Mouse (Mus musculus) G1E (cell line): ENCODE data around the gene Stat5b. TPM values are rescaled to one million over a fixed set of nuclear protein-coding genes. Genes with fewer than 3 reads are reported as not detected.
"Not testable (repeated sequence)": the region's sequence is repeated elsewhere in the genome, so short reads cannot be mapped to it uniquely, and the experiment has no call there.

Source experiments
- ATAC-seq: 2 replicates; pipeline ENCODE4 v1.8.0; 2016; ENCODE audit warnings: mild to moderate bottlenecking; ENCODE audit not compliant: insufficient number of reproducible peaks, poor library complexity, low FRiP score, severe bottlenecking; ENCODE audit errors: extremely low read depth
- DNase-seq: peaks from one replicate; pipeline ENCODE4 v3.0.0; 2012; ENCODE audit warnings: low spot score
- H3K27me3 ChIP-seq: 2 replicates; pipeline ENCODE4 v1.6.1; 2012; ENCODE audit warnings: mild to moderate bottlenecking, low read length, inconsistent platforms; ENCODE audit not compliant: insufficient read depth
- H3K36me3 ChIP-seq: replicated peaks from 2 replicates; pipeline ENCODE3; 2012; ENCODE audit warnings: mild to moderate bottlenecking, inconsistent platforms
- H3K4me1 ChIP-seq: 2 replicates; pipeline ENCODE4 v1.6.1; 2012; ENCODE audit warnings: low read depth, low read length, inconsistent platforms, mixed read lengths; ENCODE audit not compliant: insufficient read depth
- H3K4me3 ChIP-seq: 2 replicates; pipeline ENCODE4 v1.5.1; 2012; ENCODE audit warnings: low read depth, mild to moderate bottlenecking, inconsistent platforms, low read length, moderate library complexity, mixed read lengths
- H3K9me3 ChIP-seq: replicated peaks from 2 replicates; pipeline ENCODE4 v1.6.1; 2012; ENCODE audit warnings: inconsistent platforms
- CTCF ChIP-seq: IDR thresholded peaks from 2 replicates; pipeline ENCODE4 v1.5.1; 2012; ENCODE audit warnings: low read depth, low read length, inconsistent platforms, mixed read lengths
- GATA1 ChIP-seq: IDR thresholded peaks from 2 replicates; pipeline ENCODE4 v1.6.1; 2012; ENCODE audit warnings: borderline replicate concordance, low read length, inconsistent platforms, mixed read lengths
- GATA2 ChIP-seq: IDR thresholded peaks from 2 replicates; pipeline ENCODE4 v1.6.1; 2012; ENCODE audit warnings: low read depth, low read length, inconsistent platforms, borderline replicate concordance
- POLR2AphosphoS5 ChIP-seq: IDR thresholded peaks from 2 replicates; pipeline ENCODE4 v1.6.1; 2012; ENCODE audit warnings: low read depth, low read length, inconsistent platforms; ENCODE audit not compliant: insufficient replicate concordance
- TAL1 ChIP-seq: conservative IDR thresholded peaks from 2 replicates; pipeline ENCODE4 v1.6.1; 2012; ENCODE audit warnings: low read depth, low read length, inconsistent platforms, mixed read lengths
- polyA plus RNA-seq: library from polyadenylated mRNA; stranded (reverse); fragments of >175 nt; gene quantifications from 2 replicates; pipeline ENCODE4 v1.2.3, GENCODE M21; 2012
- total RNA-seq, 2 experiments: library from RNA; stranded (forward) in 1 of 2; stranded (reverse) in 1 of 2; fragments of 200-1000 nt in 1 of 2; fragments of >200 nt in 1 of 2; fragmentation: Nextera tagmentation in 1 of 2; gene quantifications; 2 replicates each; pipeline ENCODE4 v1.2.3; 2014 to 2017

Stat5b gene
- total and polyA plus RNA-seq, 3 experiments, result 55.9 to 93.0 (median 73.5) TPM

DNA sequence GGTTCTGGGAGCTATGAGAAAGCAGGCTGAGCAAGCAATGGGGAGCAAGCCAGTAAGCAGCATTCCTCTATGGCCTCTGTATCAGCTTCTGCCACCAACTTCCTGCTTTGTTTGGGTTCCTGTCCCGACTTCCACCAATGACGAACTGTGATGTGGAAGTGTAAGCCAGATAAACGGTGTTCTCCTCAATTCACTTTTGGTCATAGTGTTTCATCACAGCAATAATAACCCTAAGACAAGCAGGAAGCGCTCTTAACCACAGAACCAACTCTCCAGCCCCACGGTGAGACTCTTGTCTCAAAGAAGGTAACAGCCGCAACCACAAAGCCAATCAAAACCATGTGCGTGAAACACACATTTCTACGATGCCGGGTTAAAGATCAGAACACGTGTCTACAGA lies 46.1 kb downstream of the Stat5b start:
- Histone ChIP-seq H3K27me3 (no peaks in the 10 kb centered on the region), H3K36me3 (peaks cover 97% of the 10 kb centered on the region), H3K9me3 (no peaks in the 10 kb centered on the region; the same call in 1 of the 2 replicates), H3K4me1 (peaks cover 5% of the 10 kb centered on the region; the same call in 1 of the 2 replicates), H3K4me3 (no peak overlapping the region)
- DNase-seq, result no peak
- ATAC-seq, result no peak
- no peak for TF ChIP-seq CTCF
- no peak for TF ChIP-seq GATA2
- TF ChIP-seq POLR2AphosphoS5, result no peak
- no peak for TF ChIP-seq TAL1

DNA sequence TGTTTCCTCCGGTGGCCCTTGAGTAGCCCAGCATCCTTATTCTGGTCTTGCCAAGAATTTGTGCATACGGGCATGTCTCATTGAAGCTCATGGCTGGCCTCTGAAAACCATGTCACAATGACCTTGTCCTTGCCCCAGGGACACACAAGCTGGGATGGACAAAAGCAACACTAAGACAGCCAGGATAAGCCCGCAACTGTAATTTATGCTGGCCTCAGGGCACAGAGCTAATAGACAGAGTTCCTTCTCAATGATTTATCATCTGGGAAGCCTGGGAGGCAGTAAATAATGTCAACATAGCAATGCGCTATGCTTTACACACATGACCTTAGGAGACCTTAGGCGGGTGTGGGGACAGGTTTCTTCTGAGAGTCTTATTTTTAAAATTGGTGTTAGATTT lies 51.1 kb downstream of the Stat5b start:
- no peaks in the 10 kb centered on the region; the same call in 1 of the 2 replicates for H3K9me3 ChIP-seq
- DNase-seq, result no peak
- no peak overlapping the region for H3K4me3 ChIP-seq
- no peak for ATAC-seq
- 0 out of 2 replicates have a peak, but pooled peaks cover 2% of the 10 kb centered on the region for H3K4me1 ChIP-seq
- TF ChIP-seq TAL1, result no peak
- no peak for TF ChIP-seq GATA2
- TF ChIP-seq CTCF, result no peak
- no peak for TF ChIP-seq GATA1
- TF ChIP-seq POLR2AphosphoS5, result no peak
- H3K36me3 ChIP-seq, result peaks cover 88% of the 10 kb centered on the region
- H3K27me3 ChIP-seq, result no peaks in the 10 kb centered on the region

DNA sequence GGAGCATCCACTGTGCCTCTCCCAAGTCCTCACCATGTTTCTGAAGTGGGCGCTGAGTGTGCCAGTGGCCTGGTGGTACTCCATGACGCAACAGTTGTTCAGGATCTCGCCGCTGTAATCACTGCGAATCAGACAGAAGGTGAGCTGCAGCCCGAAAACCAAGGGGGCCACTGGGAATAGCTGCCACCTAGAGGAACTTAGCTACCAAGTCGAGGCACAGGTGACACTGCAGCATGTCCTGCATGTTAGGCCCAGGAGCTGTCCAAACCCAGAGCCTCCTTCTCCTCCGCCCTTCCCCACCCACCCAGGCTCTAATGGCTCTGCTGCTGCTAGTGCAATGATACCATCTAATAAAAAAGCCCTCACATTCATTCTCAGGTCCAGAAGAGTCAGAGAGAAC lies 53.9 kb downstream of the Stat5b start:
- Histone ChIP-seq H3K27me3 (no peaks in the 10 kb centered on the region), H3K4me1 (no peaks in the 10 kb centered on the region), H3K9me3 (no peaks in the 10 kb centered on the region), H3K4me3 (no peak overlapping the region), H3K36me3 (peaks cover 88% of the 10 kb centered on the region)
- DNase-seq (no peak), ATAC-seq (no peak)
- TF ChIP-seq GATA2 (no peak), TAL1 (no peak), CTCF (no peak), GATA1 (no peak), POLR2AphosphoS5 (no peak)

DNA sequence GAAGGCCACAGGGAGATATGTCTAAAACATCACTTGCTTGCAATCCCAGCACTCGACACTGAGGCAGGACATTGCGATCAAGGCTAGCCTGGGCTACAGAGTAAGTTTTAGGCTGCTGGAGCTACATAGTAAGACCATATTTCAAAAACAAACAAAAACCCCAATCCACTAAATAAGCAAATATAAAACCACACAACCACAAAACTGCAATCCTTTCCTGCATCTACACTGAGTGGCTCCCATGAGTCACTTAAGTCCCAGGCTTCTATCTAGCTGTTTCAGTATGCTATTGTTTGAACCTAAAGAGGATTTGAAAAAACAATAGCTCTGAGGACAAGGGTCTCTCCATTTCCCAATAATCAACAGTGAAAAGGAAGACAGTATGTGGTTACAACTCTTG lies 55.1 kb downstream of the Stat5b start:
- peaks cover 89% of the 10 kb centered on the region for H3K36me3 ChIP-seq
- ATAC-seq, result no peak

DNA sequence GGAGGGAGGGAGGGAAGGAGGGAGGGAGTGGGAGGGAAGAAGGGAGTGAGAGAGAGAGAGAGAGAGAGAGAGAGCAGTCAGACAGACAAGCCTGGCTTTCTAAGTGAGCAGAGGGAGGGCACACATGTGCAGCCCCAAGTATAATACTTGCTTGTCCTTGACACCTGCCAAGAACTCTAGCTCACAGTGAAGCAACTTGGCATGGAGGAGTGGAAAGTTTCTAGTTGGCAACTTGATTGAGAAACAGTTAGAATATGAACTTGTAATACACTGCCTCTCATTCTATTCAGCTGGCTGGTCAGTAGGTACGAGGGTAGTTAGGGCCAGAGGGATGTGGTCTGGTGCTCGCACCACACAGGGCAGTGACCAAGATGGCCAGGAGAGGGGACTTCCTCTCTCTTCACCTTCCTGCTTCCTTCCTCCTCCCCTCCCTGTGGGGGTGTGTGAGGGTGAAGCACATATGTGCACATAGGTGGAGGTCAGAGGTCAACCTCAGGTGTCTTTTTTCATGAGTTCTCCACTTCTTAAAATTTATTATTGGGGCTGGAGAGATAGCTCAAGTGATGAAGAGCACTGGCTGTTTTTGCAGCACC lies 59.0 kb downstream of the Stat5b start:
- Histone ChIP-seq H3K4me1 (no peaks in the 10 kb centered on the region), H3K36me3 (peaks cover 96% of the 10 kb centered on the region), H3K27me3 (no peaks in the 10 kb centered on the region), H3K9me3 (no peaks in the 10 kb centered on the region), H3K4me3 (no peak overlapping the region)
- DNase-seq (no peak), ATAC-seq (no peak)
- no peak for TF ChIP-seq GATA1
- no peak for TF ChIP-seq POLR2AphosphoS5
- no peak for TF ChIP-seq CTCF

More for the DNA sequence above, 55.1 kb downstream of the Stat5b start:
- TF ChIP-seq POLR2AphosphoS5 (no peak), TAL1 (no peak), GATA1 (no peak), GATA2 (no peak), CTCF (no peak)
- no peak for DNase-seq
- Histone ChIP-seq H3K9me3 (no peaks in the 10 kb centered on the region), H3K4me1 (no peaks in the 10 kb centered on the region), H3K4me3 (no peak overlapping the region), H3K27me3 (no peaks in the 10 kb centered on the region)

DNA sequence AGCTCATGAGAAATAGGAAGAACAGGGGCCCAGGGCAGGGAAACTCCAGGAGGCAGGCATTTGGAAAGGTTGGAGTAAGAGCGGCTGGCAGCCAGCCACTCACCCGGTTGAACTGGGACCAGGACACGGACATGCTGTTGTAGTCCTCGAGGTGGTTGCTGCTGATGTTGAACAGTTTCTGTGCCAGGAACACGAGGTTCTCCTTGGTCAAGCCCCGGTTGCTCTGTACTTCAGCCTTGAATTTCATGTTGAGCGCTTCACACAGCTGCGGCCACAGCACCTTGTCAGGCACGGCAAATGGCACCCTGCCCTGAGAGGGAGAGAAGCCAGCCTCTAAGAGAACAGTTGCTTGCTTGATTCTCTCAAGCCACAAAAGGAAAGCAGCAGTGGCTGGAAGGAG lies 59.9 kb downstream of the Stat5b start:
- not testable (repeated sequence) for DNase-seq, H3K9me3 ChIP-seq, H3K4me3 ChIP-seq, H3K27me3 ChIP-seq, H3K4me1 ChIP-seq, ATAC-seq
- H3K36me3 ChIP-seq, result peaks cover 96% of the 10 kb centered on the region

DNA sequence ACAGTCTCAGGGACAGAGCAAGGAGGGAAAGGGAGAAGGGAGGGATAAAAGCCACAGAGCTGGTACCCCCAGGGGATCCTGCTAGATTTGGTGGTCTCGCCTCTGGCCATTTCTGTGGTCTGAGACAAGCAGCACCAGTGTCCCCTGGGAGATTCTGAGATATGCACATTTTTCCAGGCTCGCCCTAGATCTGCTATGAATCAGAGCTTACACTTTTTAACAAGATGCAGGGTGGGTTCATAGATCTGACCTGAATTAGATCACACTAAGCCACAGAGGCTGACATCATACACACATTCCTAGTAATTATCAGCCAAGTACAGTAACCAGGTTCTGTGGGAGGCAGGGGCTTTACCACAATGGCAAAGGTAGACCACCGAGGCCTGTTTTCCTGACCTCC lies 60.8 kb downstream of the Stat5b start:
- DNase-seq, result no peak
- Histone ChIP-seq H3K4me3 (no peak overlapping the region), H3K36me3 (peaks cover 98% of the 10 kb centered on the region), H3K4me1 (no peaks in the 10 kb centered on the region), H3K27me3 (no peaks in the 10 kb centered on the region), H3K9me3 (no peaks in the 10 kb centered on the region)
- TF ChIP-seq TAL1, result no peak
- TF ChIP-seq GATA2, result no peak
- TF ChIP-seq GATA1, result no peak
- TF ChIP-seq CTCF, result no peak
- no peak for TF ChIP-seq POLR2AphosphoS5
- no peak for ATAC-seq
